Mouse (Mus musculus) urinary bladder, postnatal 36 days (tissue): ENCODE measurements around the gene Gid4.
A peak's percentile ranks its signal among the peaks of the same experiment; 100 is the strongest.
"Not testable (repeated sequence)": the region's sequence is repeated elsewhere in the genome, so short reads cannot be mapped to it uniquely, and the experiment has no call there.

Experiments
- DNase-seq, 2 experiments: peaks; one replicate each; pipeline ENCODE4 v3.0.0; 2022; ENCODE audit warnings: low spot score in 2 of 2, mixed read lengths in 1 of 2

Gene Gid4

GRCm38 (mm10) chr11:60427628-60428027 lies 10.7 kb downstream of the Gid4 start:
- no peak for DNase-seq

DNA sequence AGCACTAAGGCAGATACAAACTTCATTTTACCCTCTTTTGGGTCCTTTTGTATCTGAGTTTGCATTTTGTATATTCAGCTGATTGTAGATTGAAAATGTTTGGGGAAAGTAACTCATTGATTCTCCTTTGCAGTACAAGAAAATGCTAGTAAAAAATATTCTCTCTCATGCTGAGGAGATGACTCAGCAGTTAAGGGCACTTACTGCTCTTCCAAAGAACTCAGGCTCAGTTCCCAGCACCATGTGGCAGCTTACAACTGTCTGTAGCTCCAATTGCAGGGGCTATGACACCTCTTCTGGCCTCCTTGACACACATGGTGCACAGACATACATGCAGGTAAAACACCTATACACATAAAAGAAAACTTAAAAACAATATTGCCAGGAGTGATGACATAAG lies 16.6 kb downstream of the Gid4 start:
- no peak for DNase-seq

- no peak for DNase-seq
These were observed 18.2 kb downstream of the Gid4 start for GRCm38 (mm10) chr11:60435133-60435532.

DNA sequence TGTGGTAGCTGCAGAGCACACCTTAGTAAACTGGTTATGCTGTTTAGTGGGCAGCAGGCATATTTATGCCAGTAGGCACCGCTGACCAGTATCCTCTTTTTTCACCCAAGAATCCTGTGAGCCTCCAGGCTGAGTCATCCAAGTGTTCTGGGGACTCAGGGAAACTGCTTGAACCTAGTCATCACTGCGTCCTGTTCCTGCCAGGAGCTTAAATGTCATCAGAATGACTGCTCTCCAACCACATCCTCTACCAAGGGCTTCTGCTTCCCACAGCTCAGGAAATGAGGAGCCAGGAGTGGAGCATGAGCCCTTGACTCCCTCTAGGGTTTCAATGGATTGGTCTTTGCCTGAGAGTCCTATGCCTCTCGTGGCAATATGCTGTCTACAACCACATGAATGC lies 19.7 kb downstream of the Gid4 start:
- DNase-seq, result no peak

DNA sequence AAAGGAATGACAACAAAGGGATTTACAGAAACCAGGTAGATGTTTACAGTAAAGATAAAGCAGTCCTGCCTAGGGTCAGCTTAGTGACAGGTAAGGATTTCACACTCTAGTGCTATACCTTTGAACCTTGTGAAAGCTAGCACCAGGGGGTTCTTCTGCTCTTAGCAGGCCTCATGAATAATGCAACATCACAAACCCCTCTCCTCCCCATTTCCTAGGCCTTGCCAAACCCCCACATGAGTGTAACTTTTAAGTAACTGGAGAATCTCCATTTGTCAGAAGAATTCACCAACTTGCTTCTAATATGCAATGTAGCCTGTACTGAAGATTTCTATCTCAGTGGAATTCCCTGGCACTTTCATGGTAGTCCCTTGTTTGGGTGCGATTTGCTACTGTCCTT lies 22.7 kb downstream of the Gid4 start:
- DNase-seq, result not testable (repeated sequence)

- no peak for DNase-seq
These were observed 23.2 kb downstream of the Gid4 start for GRCm38 (mm10) chr11:60440176-60440575.

GRCm38 (mm10) chr11:60442896-60443295 lies 26.0 kb downstream of the Gid4 start:
- no peak for DNase-seq

GRCm38 (mm10) chr11:60444007-60444406 lies 27.1 kb downstream of the Gid4 start:
- DNase-seq, result no peak

- DNase-seq, result peak; percentile 86 to 89
These were observed 37.3 kb downstream of the Gid4 start, which contains the start of gene Drg2 for GRCm38 (mm10) chr11:60454080-60454744. TSS of gene Drg2 (plus strand) at chr11:60454591.

GRCm38 (mm10) chr11:60454745-60455087 lies 37.8 kb downstream of the Gid4 start:
- no peak for DNase-seq

DNA sequence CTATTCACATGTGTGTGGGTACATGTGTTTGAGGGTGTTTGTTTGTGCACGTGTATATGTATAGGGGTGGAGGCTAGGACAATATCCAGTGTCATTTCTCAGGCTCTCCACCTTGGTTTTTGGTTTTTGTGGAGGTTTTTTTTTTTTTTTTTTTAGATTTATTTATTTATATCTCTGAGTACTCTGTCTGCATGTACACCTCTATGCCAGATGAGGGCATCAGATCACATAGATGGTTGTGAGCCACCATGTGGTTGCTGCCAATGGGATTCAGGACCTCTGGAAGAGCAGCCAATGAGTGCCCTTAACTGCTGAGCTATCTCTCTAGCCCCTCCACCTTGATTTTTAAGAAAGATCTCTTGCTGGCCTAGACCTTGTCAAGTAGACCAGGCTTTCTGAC lies 41.0 kb downstream of the Gid4 start:
- no peak for DNase-seq

DNA sequence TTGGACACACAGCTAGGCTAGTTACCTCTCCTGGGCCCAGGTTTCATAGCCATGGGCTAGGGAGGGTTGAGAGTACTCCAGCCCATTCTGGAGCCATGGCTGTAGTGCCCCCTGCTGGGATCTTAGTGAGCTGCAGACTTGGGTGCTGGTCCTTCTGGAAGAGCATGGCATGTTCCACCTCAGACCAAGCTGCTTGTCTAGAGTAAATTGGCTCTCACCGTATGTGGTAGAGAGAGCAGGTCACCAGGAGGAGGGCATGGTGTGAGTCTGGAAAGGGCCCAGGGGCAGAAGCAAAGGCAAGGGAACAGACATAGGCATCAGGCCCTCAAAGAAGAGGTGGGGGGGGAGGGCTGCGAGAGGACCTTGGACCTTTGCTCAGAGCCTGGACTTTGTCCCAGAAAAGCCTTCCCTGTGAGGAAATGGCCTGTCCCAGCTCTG lies 49.0 kb downstream of the Gid4 start:
- peak in 1 of 2 experiments; percentile 16 for DNase-seq

DNA sequence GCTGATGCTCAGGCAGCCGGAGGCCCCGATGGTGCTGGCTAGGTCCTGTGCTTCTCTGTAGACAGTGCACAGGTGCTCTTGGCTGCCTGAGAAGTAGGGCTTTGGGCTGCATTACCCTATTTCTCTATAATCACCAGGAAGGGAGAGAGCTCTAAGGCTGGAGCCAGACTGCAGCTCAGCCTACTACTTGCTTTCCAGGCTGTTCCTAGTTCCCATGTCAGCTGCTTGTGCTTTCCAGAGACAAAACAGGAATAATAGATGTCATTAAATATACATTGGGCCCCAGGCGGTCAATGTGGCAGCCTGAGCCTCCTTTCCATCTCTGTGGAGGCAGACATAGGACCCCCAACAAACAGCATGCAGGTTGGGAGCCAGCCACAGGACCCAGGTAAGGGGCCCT lies 52.1 kb downstream of the Gid4 start, which contains the start of gene Myo15:
TSS of gene Myo15 (plus strand) at position 301 of the 400 bp plus-strand sequence.
- DNase-seq, result no peak

DNA sequence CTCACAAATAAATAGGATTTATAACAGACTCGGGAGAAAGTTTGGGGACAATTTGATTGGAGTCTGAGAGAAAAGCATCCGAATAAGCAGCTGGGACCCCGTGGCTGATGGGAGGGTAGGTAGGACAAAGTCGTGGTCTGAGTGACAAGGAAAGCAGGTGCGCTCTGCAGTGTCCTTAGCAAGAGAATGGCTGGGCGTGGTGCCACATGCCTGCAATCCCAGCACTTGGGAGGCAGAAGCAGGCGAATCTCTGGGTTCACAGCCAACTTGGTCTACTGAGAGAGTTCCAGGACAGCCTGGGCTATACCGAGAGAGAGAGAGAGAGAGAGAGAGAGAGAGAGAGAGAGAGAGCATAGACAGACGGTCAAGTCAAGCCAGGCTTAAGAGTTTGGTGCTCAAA lies 53.8 kb downstream of the Gid4 start:
- DNase-seq, result no peak

DNA sequence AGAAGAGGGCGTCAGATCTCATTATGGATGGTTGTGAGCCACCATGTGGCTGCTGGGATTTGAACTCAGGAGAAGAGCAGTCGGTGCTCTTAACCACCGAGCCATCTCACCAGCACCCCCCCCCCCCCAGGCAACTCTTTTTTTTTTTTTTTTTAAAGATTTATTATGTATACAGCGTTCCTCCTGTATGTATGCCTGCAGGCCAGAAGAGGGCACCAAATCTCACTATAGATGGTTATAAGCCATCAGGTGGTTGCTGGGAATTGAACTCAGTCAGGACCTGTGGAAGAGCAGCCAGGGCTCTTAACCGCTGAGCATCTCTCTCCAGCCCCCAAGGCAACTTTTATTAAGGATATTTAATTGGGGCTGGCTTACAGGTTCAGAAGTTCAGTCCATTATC lies 57.6 kb downstream of the Gid4 start:
- no peak for DNase-seq

GRCm38 (mm10) chr11:60475668-60476362 lies 58.9 kb downstream of the Gid4 start:
- DNase-seq, result no peak

- DNase-seq, result no peak
These were observed 61.2 kb downstream of the Gid4 start for GRCm38 (mm10) chr11:60478121-60478520.

DNA sequence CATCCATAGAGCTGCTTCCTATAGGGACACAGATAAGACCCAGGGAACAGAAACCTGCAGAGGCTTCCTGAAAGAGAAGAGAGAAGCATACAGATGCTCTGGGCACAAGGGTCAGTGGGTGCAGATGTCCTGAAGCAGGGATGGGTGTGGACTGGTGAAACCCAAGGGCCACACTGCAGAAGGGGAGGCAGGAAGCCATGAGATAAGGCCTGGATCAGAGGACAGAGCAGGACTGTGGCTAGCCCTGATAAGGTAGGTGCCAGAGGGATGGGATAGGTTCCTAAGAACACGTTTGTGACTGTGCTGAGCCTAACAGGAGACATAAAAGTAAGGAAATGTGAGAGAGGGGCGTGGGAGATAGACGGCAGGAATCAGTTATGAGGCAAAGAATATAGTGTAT lies 69.3 kb downstream of the Gid4 start:
- no peak for DNase-seq

DNA sequence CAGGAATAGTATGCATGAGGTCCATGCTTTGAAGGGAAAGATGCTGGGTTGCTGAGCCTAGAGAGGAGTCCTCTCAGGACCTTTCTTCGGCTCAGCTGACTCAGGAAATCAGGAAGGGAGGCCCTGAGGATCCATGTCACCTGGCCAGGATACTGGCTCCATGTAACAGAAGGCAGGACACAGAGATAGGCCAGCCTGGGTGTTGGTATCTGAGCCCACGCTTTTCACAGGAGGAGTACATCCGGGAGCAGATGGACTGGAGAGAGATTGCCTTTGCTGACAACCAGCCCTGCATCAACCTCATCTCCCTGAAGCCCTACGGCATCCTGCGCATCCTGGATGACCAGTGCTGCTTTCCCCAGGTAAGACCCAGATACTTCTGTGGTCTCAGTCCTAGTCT lies 75.8 kb downstream of the Gid4 start:
- DNase-seq, result no peak

GRCm38 (mm10) chr11:60495692-60496091 lies 78.7 kb downstream of the Gid4 start:
- no peak for DNase-seq
